ENCODE assay signal across 14 mouse cellular contexts in genomic region chr8:105481013-105481412, GRCm38 (mm10). TPM values are rescaled to one million over a fixed set of nuclear protein-coding genes. Genes with fewer than 3 reads are reported as not detected.
DNase-seq lines count a peak whose midpoint lies in the region; ATAC-seq lines count a peak whose summit lies in the region.
"Had no signal": no experiment of that assay in that cellular context is flagged by ENCODE, and none has a peak within 500 bp of the region (broad histone marks: within the 10 kb centered on the region; RNA-seq: fewer than 3 reads in every experiment).

No protein-coding gene starts in this region.

- peak; percentile 76 for DNase-seq in heart, adult 11 months
- DNase-seq in heart, postnatal 4 days, result no peak
- no peak for DNase-seq in kidney, postnatal 14 days
- peak; percentile 18 for DNase-seq in NIH3T3 (ENCODE audit: low read depth)
- DNase-seq in limb, embryonic 11.5 days (ENCODE audit: low spot score), result peak; percentile 35
- no peak for DNase-seq in urinary bladder, postnatal 4 days (ENCODE audit: low spot score in 2 of 2)
- DNase-seq: cerebellum, adult 11-12 months had no signal

- peaks cover 28% of the 10 kb centered on the region for H3K4me1 ChIP-seq in kidney, embryonic 15.5 days
- peaks cover 14% of the 10 kb centered on the region for H3K4me1 ChIP-seq in limb, embryonic 11.5 days (ENCODE audit: control insufficient read depth, insufficient read depth, low read length)

- peak overlapping the region; percentile 20; the same call in 1 of the 2 replicates for H3K27ac ChIP-seq in kidney, embryonic 15.5 days
- peak overlapping the region; percentile 24 for H3K27ac ChIP-seq in limb, embryonic 11.5 days (replicated peaks; ENCODE audit: low read depth, low read length)
- H3K27ac ChIP-seq: forebrain, embryonic 12.5 days; liver, embryonic 15.5 days; macrophage had no signal

- no peaks in the 10 kb centered on the region for H3K9me3 ChIP-seq in kidney, embryonic 15.5 days (replicated peaks)
- H3K9me3 ChIP-seq in limb, embryonic 11.5 days (ENCODE audit: control insufficient read depth, low read length), result no peaks in the 10 kb centered on the region
- H3K9me3 ChIP-seq: forebrain, embryonic 12.5 days; liver, embryonic 15.5 days had no signal

- H3K36me3 ChIP-seq in kidney, embryonic 15.5 days, result peaks cover 37% of the 10 kb centered on the region
- no peaks in the 10 kb centered on the region for H3K36me3 ChIP-seq in limb, embryonic 11.5 days (ENCODE audit: control insufficient read depth, insufficient read depth, low read length)
- H3K36me3 ChIP-seq: liver, embryonic 15.5 days had no signal

- no peak overlapping the region for H3K4me2 ChIP-seq in kidney, embryonic 15.5 days
- no peak overlapping the region for H3K4me2 ChIP-seq in limb, embryonic 11.5 days (ENCODE audit: low read depth, severe bottlenecking)
- H3K4me2 ChIP-seq: forebrain, embryonic 12.5 days; liver, embryonic 15.5 days had no signal

- H3K4me3 ChIP-seq in kidney, embryonic 15.5 days (replicated peaks), result no peak overlapping the region
- no peak overlapping the region for H3K4me3 ChIP-seq in limb, embryonic 11.5 days (ENCODE audit: low read depth, low read length)
- H3K4me3 ChIP-seq: forebrain, embryonic 12.5 days; liver, embryonic 15.5 days had no signal

- WGBS in kidney, embryonic 15.5 days, result 54% methylated on average over 2 of the region's 2 CpGs
- 39% methylated on average over 2 of the region's 2 CpGs for WGBS in limb, embryonic 11.5 days

- H3K9ac ChIP-seq in kidney, embryonic 15.5 days, result no peak overlapping the region
- no peak overlapping the region for H3K9ac ChIP-seq in limb, embryonic 11.5 days (ENCODE audit: low read length)
- H3K9ac ChIP-seq: forebrain, embryonic 12.5 days; liver, embryonic 15.5 days had no signal

- H3K27me3 ChIP-seq in kidney, embryonic 15.5 days, result peaks cover under 1% of the 10 kb centered on the region; the same call in 1 of the 2 replicates
- no peaks in the 10 kb centered on the region for H3K27me3 ChIP-seq in limb, embryonic 11.5 days (ENCODE audit: control insufficient read depth, insufficient read depth, low read length)
- H3K27me3 ChIP-seq: forebrain, embryonic 12.5 days had no signal

- no peak for ATAC-seq in kidney, embryonic 15.5 days (replicated peaks; ENCODE audit: low FRiP score)
- 0 out of 2 replicates have a peak, but pooled peaks have one; percentile 14 for ATAC-seq in limb, embryonic 11.5 days (ENCODE audit: insufficient number of reproducible peaks, low FRiP score, low TSS enrichment, low read depth)
- ATAC-seq in megakaryocyte progenitor cell, adult 5-6 weeks (replicated peaks; ENCODE audit: poor library complexity), result no peak
- ATAC-seq: intestine, embryonic 16.5 days had no signal

RNA-seq across cellular contexts. Expression of gene Tppp3, which starts 9.7 kb away (rescaled TPM):
- total RNA-seq in heart, postnatal 4 days (2021), result 10 to 100 TPM; 44.4 to 46.1 TPM
- polyA plus RNA-seq in kidney, embryonic 15.5 days (2015; fragmentation: Nextera tagmentation; extraction: Ambion mirVana), result 30.7 and 38.3 TPM in 2 replicates
- 15.0 and 17.8 TPM in 2 replicates for polyA plus RNA-seq in limb, embryonic 11.5 days (2014; fragmentation: Nextera tagmentation; extraction: Ambion mirVana)
- 0.27 TPM in 1 of 2 replicates, not detected in the other for total RNA-seq in megakaryocyte progenitor cell, adult 5-6 weeks (2015)
- total RNA-seq in megakaryocyte progenitor cell, adult 5-6 weeks (2017), result 0.57 and 2.4 TPM in 2 replicates

RNA-seq across cellular contexts. Expression of gene Zdhhc1, which starts 15.7 kb away (rescaled TPM):
- total RNA-seq in heart, postnatal 4 days (2021), result 10 to 100 TPM; 14.6 to 15.9 TPM
- polyA plus RNA-seq in kidney, embryonic 15.5 days (2015; fragmentation: Nextera tagmentation; extraction: Ambion mirVana), result 39.2 and 43.7 TPM in 2 replicates
- polyA plus RNA-seq in limb, embryonic 11.5 days (2014; fragmentation: Nextera tagmentation; extraction: Ambion mirVana), result 19.6 and 24.0 TPM in 2 replicates
- 4.8 and 5.7 TPM in 2 replicates for total RNA-seq in megakaryocyte progenitor cell, adult 5-6 weeks (2015)
- 2.7 and 5.0 TPM in 2 replicates for total RNA-seq in megakaryocyte progenitor cell, adult 5-6 weeks (2017)

RNA-seq across cellular contexts. Expression of gene Hsd11b2, which starts 37.5 kb away (rescaled TPM):
- under 1 TPM; 0.43 to 0.52 TPM for total RNA-seq in heart, postnatal 4 days (2021)
- 30.0 and 35.6 TPM in 2 replicates for polyA plus RNA-seq in kidney, embryonic 15.5 days (2015; fragmentation: Nextera tagmentation; extraction: Ambion mirVana)
- polyA plus RNA-seq in limb, embryonic 11.5 days (2014; fragmentation: Nextera tagmentation; extraction: Ambion mirVana), result 64.2 and 71.0 TPM in 2 replicates
- 0.10 and 0.12 TPM in 2 replicates for total RNA-seq in megakaryocyte progenitor cell, adult 5-6 weeks (2015)
- not detected in 2 replicates for total RNA-seq in megakaryocyte progenitor cell, adult 5-6 weeks (2017)
- total RNA-seq: left cerebral cortex, postnatal 25 days had no signal
- polyA plus RNA-seq: macrophage had no signal

Comparison
In these comparisons a context has a peak if more than half of its experiments do, and no peak if none do; other contexts are left out.
1. DNase-seq: peak in heart, adult 11 months (single experiment), NIH3T3 (single experiment) and limb, embryonic 11.5 days (single experiment); none in heart, postnatal 4 days (single experiment), kidney, postnatal 14 days (single experiment) and urinary bladder, postnatal 4 days (0 of 2).
2. RNA of gene Tppp3, which starts 9.7 kb away (total RNA-seq): 44.4 to 46.1 TPM in heart, postnatal 4 days; 0.27 to 2.4 TPM in megakaryocyte progenitor cell, adult 5-6 weeks; every median in the first group is over 10 times any median in the second.